Mouse (Mus musculus) liver, embryonic 11.5 days (tissue): ENCODE data around the gene Glud1. TPM values are rescaled to one million over a fixed set of nuclear protein-coding genes. Genes with fewer than 3 reads are reported as not detected.

Experiments used
- ATAC-seq: fragments of 200-750 bp; cut with Nextera tagmentation; replicated peaks from 2 replicates; pipeline ENCODE4 v1.8.0; 2017; ENCODE audit warnings: moderate number of reproducible peaks, mild to moderate bottlenecking, moderate TSS enrichment, moderate library complexity; ENCODE audit not compliant: low FRiP score
- DNase-seq: peaks from one replicate; pipeline ENCODE4 v3.0.0-alpha.2; 2017; ENCODE audit warnings: low spot score
- H3K27ac ChIP-seq: fragments of 300-500 bp; sonication (generic); 2 replicates; pipeline ENCODE4 v1.5.1; 2014; ENCODE audit warnings: mild to moderate bottlenecking, low read depth, low read length, control low read depth
- H3K27me3 ChIP-seq: fragments of 300-500 bp; sonication (generic); replicated peaks from 2 replicates; pipeline ENCODE4 v1.6.1; 2014; ENCODE audit warnings: low read length, mixed read lengths; ENCODE audit not compliant: control insufficient read depth, insufficient read depth
- H3K36me3 ChIP-seq: fragments of 300-500 bp; sonication (generic); 2 replicates; pipeline ENCODE4 v1.6.1; 2014; ENCODE audit warnings: mild to moderate bottlenecking, low read length, moderate library complexity, mixed read lengths; ENCODE audit not compliant: control insufficient read depth, insufficient read depth
- H3K4me1 ChIP-seq: fragments of 300-500 bp; sonication (generic); replicated peaks from 2 replicates; pipeline ENCODE4 v1.6.1; 2014; ENCODE audit warnings: low read length, mixed read lengths; ENCODE audit not compliant: control insufficient read depth, insufficient read depth
- H3K4me2 ChIP-seq: fragments of 300-500 bp; sonication (generic); 2 replicates; pipeline ENCODE4 v1.6.1; 2014; ENCODE audit warnings: mild to moderate bottlenecking, control low read depth, moderate library complexity
- H3K4me3 ChIP-seq: fragments of 300-500 bp; sonication (generic); 2 replicates; pipeline ENCODE4 v1.5.1; 2014; ENCODE audit warnings: low read depth, low read length, control low read depth
- H3K9ac ChIP-seq: fragments of 300-500 bp; sonication (generic); 2 replicates; pipeline ENCODE4 v1.6.1; 2014; ENCODE audit warnings: low read depth, low read length, control low read depth
- H3K9me3 ChIP-seq: fragments of 300-500 bp; sonication (generic); 2 replicates; pipeline ENCODE4 v1.6.1; 2016; ENCODE audit warnings: low read length, inconsistent platforms, mixed read lengths; ENCODE audit not compliant: control insufficient read depth
- WGBS: fragments of 180-500 bp; shearing (Covaris S2); extraction: QIAGEN DNeasy Blood & Tissue Kit; methylation state at CpG from one replicate; pipeline ENCODE4 v1.1.7; 2014; 5-methylcytosine and 5-hydroxymethylcytosine counted together
- polyA plus RNA-seq: library from polyadenylated mRNA; unstranded; fragments of >200 nt; fragmentation: Nextera tagmentation; extraction: Ambion mirVana; gene quantifications from 2 replicates; pipeline ENCODE4 v1.2.1, GENCODE M21; 2014

Gene Glud1
- polyA plus RNA-seq, 1 experiment from 2014 or later, result 192 TPM

- Histone ChIP-seq H3K4me3 (no peak overlapping the region), H3K27me3 (no peaks in the 10 kb centered on the region), H3K27ac (no peak overlapping the region), H3K36me3 (no peaks in the 10 kb centered on the region; the same call in 1 of the 2 replicates), H3K4me2 (no peak overlapping the region), H3K9ac (no peak overlapping the region), H3K9me3 (0 out of 2 replicates have a peak, but pooled peaks cover 2% of the 10 kb centered on the region), H3K4me1 (no peaks in the 10 kb centered on the region)
- 78% methylated on average over 4 of the region's 4 CpGs for WGBS
- DNase-seq, result no peak
- ATAC-seq, result no peak
Observed at GRCm38 (mm10) chr14:34393295-34393694, 82.8 kb downstream of the Glud1 start.

Other genes starting within 250 kb of the Glud1 start
- gene Anxa8, start 224.7 kb upstream of the Glud1 start, polyA plus RNA-seq, result 0.14 and 0.27 TPM in 2 replicates
- gene A630023A22Rik, start 208.0 kb upstream of the Glud1 start, polyA plus RNA-seq, result not detected in 2 replicates
- 0.04 and 0.06 TPM in 2 replicates for gene Npy4r, start 158.2 kb upstream of the Glud1 start, polyA plus RNA-seq
- 0.03 and 0.16 TPM in 2 replicates for gene Gprin2, start 109.1 kb upstream of the Glud1 start, polyA plus RNA-seq
- gene Syt15, start 91.1 kb upstream of the Glud1 start, polyA plus RNA-seq, result 0.21 and 0.29 TPM in 2 replicates
- gene Shld2, start 234 bp upstream of the Glud1 start, polyA plus RNA-seq, result 10.5 and 15.4 TPM in 2 replicates
- 0.66 TPM in 1 of 2 replicates, not detected in the other for gene Fam25c, start 44.7 kb downstream of the Glud1 start, polyA plus RNA-seq
- 1.6 and 1.8 TPM in 2 replicates for gene Sncg, start 64.1 kb downstream of the Glud1 start, polyA plus RNA-seq
- 5.3 and 6.2 TPM in 2 replicates for gene Mmrn2, start 64.7 kb downstream of the Glud1 start, polyA plus RNA-seq
- 17.4 and 18.0 TPM in 2 replicates for gene Bmpr1a, start 192.6 kb downstream of the Glud1 start, polyA plus RNA-seq
- gene 9230112D13Rik, start 212.1 kb downstream of the Glud1 start, polyA plus RNA-seq, result not detected in 2 replicates